Mouse (Mus musculus) embryonic facial prominence, embryonic 13.5 days (tissue): ENCODE measurements around the gene Vstm5. TPM values are rescaled to one million over a fixed set of nuclear protein-coding genes. Genes with fewer than 3 reads are reported as not detected.

Experiments
- ATAC-seq: fragments of 200-750 bp; cut with Nextera tagmentation; 2 replicates; pipeline ENCODE4 v1.8.0; 2017; ENCODE audit warnings: low read depth; ENCODE audit not compliant: insufficient number of reproducible peaks, insufficient read depth, low FRiP score, low TSS enrichment
- H3K27ac ChIP-seq: fragments of 300-500 bp; sonication (generic); 2 replicates; pipeline ENCODE4 v1.5.1; 2015; ENCODE audit warnings: moderate library complexity, mild to moderate bottlenecking, inconsistent platforms
- H3K27me3 ChIP-seq: fragments of 300-500 bp; sonication (generic); 2 replicates; pipeline ENCODE4 v1.6.1; 2015; ENCODE audit warnings: mild to moderate bottlenecking, inconsistent platforms
- H3K36me3 ChIP-seq: fragments of 300-500 bp; sonication (generic); 2 replicates; pipeline ENCODE4 v1.6.1; 2015; ENCODE audit warnings: mild to moderate bottlenecking, inconsistent platforms
- H3K4me1 ChIP-seq: fragments of 300-500 bp; sonication (generic); 2 replicates; pipeline ENCODE4 v1.6.1; 2015; ENCODE audit warnings: inconsistent platforms
- H3K4me2 ChIP-seq: fragments of 300-500 bp; sonication (generic); 2 replicates; pipeline ENCODE4 v1.6.1; 2015; ENCODE audit warnings: moderate library complexity, mild to moderate bottlenecking, inconsistent platforms
- H3K4me3 ChIP-seq: fragments of 300-500 bp; sonication (generic); 2 replicates; pipeline ENCODE4 v1.5.1; 2015; ENCODE audit warnings: mild to moderate bottlenecking, inconsistent platforms
- H3K9ac ChIP-seq: fragments of 300-500 bp; sonication (generic); 2 replicates; pipeline ENCODE4 v1.6.1; 2015; ENCODE audit warnings: mild to moderate bottlenecking, inconsistent platforms
- H3K9me3 ChIP-seq: fragments of 300-500 bp; sonication (generic); 2 replicates; pipeline ENCODE4 v1.6.1; 2016; ENCODE audit warnings: inconsistent platforms
- WGBS: fragments of 180-500 bp; shearing (Covaris S2); methylation state at CpG from one replicate; pipeline ENCODE4 v1.1.7; 2015; ENCODE audit warnings: mixed read lengths; 5-methylcytosine and 5-hydroxymethylcytosine counted together
- polyA plus RNA-seq: library from polyadenylated mRNA; unstranded; fragments of >200 nt; fragmentation: Nextera tagmentation; extraction: Ambion mirVana; gene quantifications from 2 replicates; pipeline ENCODE4 v1.2.1, GENCODE M21; 2015

The Vstm5 gene
- polyA plus RNA-seq, 1 experiment from 2014 or later: 4.2 TPM

- no peak overlapping the region for H3K27ac ChIP-seq
- peaks cover 15% of the 10 kb centered on the region for H3K4me1 ChIP-seq
- peak overlapping the region; percentile 70; the same call in 1 of the 2 replicates for H3K9ac ChIP-seq
- no peak for ATAC-seq
- no peaks in the 10 kb centered on the region for H3K9me3 ChIP-seq
- H3K4me3 ChIP-seq: peak overlapping the region; percentile 53
- no peaks in the 10 kb centered on the region for H3K36me3 ChIP-seq
- peaks cover 9% of the 10 kb centered on the region; the same call in 1 of the 2 replicates for H3K27me3 ChIP-seq
- 74% methylated on average over 16 of the region's 16 CpGs for WGBS
- H3K4me2 ChIP-seq: peak overlapping the region; percentile 82
Measured at GRCm38 (mm10) chr9:15238297-15238990, 401 bp upstream of the Vstm5 start.

GRCm38 (mm10) chr9:15240006-15240405 lies 1.2 kb downstream of the Vstm5 start:
- Histone ChIP-seq H3K27me3 (peaks cover 9% of the 10 kb centered on the region; the same call in 1 of the 2 replicates), H3K4me3 (no peak overlapping the region), H3K4me2 (no peak overlapping the region), H3K4me1 (peaks cover 15% of the 10 kb centered on the region), H3K27ac (no peak overlapping the region), H3K36me3 (no peaks in the 10 kb centered on the region), H3K9ac (no peak overlapping the region), H3K9me3 (no peaks in the 10 kb centered on the region)
- ATAC-seq: no peak
- WGBS: 88% methylated on average over 6 of the region's 6 CpGs

GRCm38 (mm10) chr9:15240863-15241595 lies 2.2 kb downstream of the Vstm5 start:
- H3K27ac ChIP-seq: no peak overlapping the region
- no peaks in the 10 kb centered on the region for H3K36me3 ChIP-seq
- peaks cover 15% of the 10 kb centered on the region for H3K4me1 ChIP-seq
- no peak overlapping the region for H3K4me3 ChIP-seq
- no peaks in the 10 kb centered on the region for H3K9me3 ChIP-seq
- no peak overlapping the region for H3K9ac ChIP-seq
- ATAC-seq: no peak
- H3K4me2 ChIP-seq: no peak overlapping the region
- 67% methylated on average over 6 of the region's 6 CpGs for WGBS
- H3K27me3 ChIP-seq: peaks cover 9% of the 10 kb centered on the region; the same call in 1 of the 2 replicates

- H3K27me3 ChIP-seq: peaks cover 9% of the 10 kb centered on the region; the same call in 1 of the 2 replicates
- H3K36me3 ChIP-seq: no peaks in the 10 kb centered on the region
- H3K4me2 ChIP-seq: no peak overlapping the region
- no peaks in the 10 kb centered on the region for H3K9me3 ChIP-seq
- H3K9ac ChIP-seq: no peak overlapping the region
- H3K27ac ChIP-seq: no peak overlapping the region
- H3K4me3 ChIP-seq: no peak overlapping the region
- ATAC-seq: no peak
- WGBS: 46% methylated on average over 9 of the region's 9 CpGs
- H3K4me1 ChIP-seq: peaks cover 15% of the 10 kb centered on the region
Measured at GRCm38 (mm10) chr9:15241596-15241939, 2.7 kb downstream of the Vstm5 start.

GRCm38 (mm10) chr9:15242130-15242529 lies 3.3 kb downstream of the Vstm5 start:
- no peak overlapping the region for H3K27ac ChIP-seq
- H3K4me2 ChIP-seq: no peak overlapping the region
- H3K36me3 ChIP-seq: no peaks in the 10 kb centered on the region
- 93% methylated on average over 1 of the region's 1 CpGs for WGBS
- no peaks in the 10 kb centered on the region for H3K9me3 ChIP-seq
- H3K4me1 ChIP-seq: peaks cover 15% of the 10 kb centered on the region
- peaks cover 9% of the 10 kb centered on the region; the same call in 1 of the 2 replicates for H3K27me3 ChIP-seq
- H3K9ac ChIP-seq: no peak overlapping the region
- ATAC-seq: no peak
- no peak overlapping the region for H3K4me3 ChIP-seq

- H3K36me3 ChIP-seq: no peaks in the 10 kb centered on the region
- no peaks in the 10 kb centered on the region for H3K9me3 ChIP-seq
- no peak overlapping the region for H3K27ac ChIP-seq
- no peak overlapping the region for H3K4me3 ChIP-seq
- 0 out of 2 replicates have a peak, but pooled peaks cover 4% of the 10 kb centered on the region for H3K27me3 ChIP-seq
- H3K4me2 ChIP-seq: no peak overlapping the region
- 67% methylated on average over 14 of the region's 14 CpGs for WGBS
- ATAC-seq: no peak
- no peak overlapping the region for H3K9ac ChIP-seq
- no peaks in the 10 kb centered on the region for H3K4me1 ChIP-seq
Measured at GRCm38 (mm10) chr9:15245319-15246075, 6.7 kb downstream of the Vstm5 start.

- H3K36me3 ChIP-seq: no peaks in the 10 kb centered on the region
- no peak overlapping the region for H3K27ac ChIP-seq
- no peak for ATAC-seq
- no peaks in the 10 kb centered on the region for H3K27me3 ChIP-seq
- H3K4me3 ChIP-seq: no peak overlapping the region
- H3K4me1 ChIP-seq: no peaks in the 10 kb centered on the region
- no peaks in the 10 kb centered on the region for H3K9me3 ChIP-seq
- no peak overlapping the region for H3K4me2 ChIP-seq
- no peak overlapping the region for H3K9ac ChIP-seq
- WGBS: 72% methylated on average over 7 of the region's 7 CpGs
Measured at GRCm38 (mm10) chr9:15250376-15250775, 11.5 kb downstream of the Vstm5 start.

GRCm38 (mm10) chr9:15252196-15252595 lies 13.4 kb downstream of the Vstm5 start:
- no peaks in the 10 kb centered on the region for H3K4me1 ChIP-seq
- H3K9ac ChIP-seq: no peak overlapping the region
- H3K36me3 ChIP-seq: no peaks in the 10 kb centered on the region
- no peak overlapping the region for H3K4me2 ChIP-seq
- no peaks in the 10 kb centered on the region for H3K27me3 ChIP-seq
- no peak overlapping the region for H3K4me3 ChIP-seq
- ATAC-seq: no peak
- 81% methylated on average over 7 of the region's 7 CpGs for WGBS
- no peaks in the 10 kb centered on the region for H3K9me3 ChIP-seq
- H3K27ac ChIP-seq: no peak overlapping the region

- ATAC-seq: no peak
- Histone ChIP-seq H3K4me1 (no peaks in the 10 kb centered on the region), H3K4me3 (no peak overlapping the region)
Measured at GRCm38 (mm10) chr9:15254501-15254900, 15.7 kb downstream of the Vstm5 start.

GRCm38 (mm10) chr9:15256214-15256613 lies 17.4 kb downstream of the Vstm5 start:
- Histone ChIP-seq H3K4me1 (no peaks in the 10 kb centered on the region), H3K27me3 (no peaks in the 10 kb centered on the region), H3K36me3 (peaks cover 12% of the 10 kb centered on the region), H3K4me3 (no peak overlapping the region), H3K27ac (no peak overlapping the region), H3K9ac (no peak overlapping the region), H3K4me2 (no peak overlapping the region), H3K9me3 (no peaks in the 10 kb centered on the region)
- WGBS: 73% methylated on average over 3 of the region's 3 CpGs
- ATAC-seq: no peak

More at GRCm38 (mm10) chr9:15254501-15254900, 15.7 kb downstream of the Vstm5 start:
- Histone ChIP-seq H3K9me3 (no peaks in the 10 kb centered on the region), H3K9ac (no peak overlapping the region), H3K36me3 (no peaks in the 10 kb centered on the region), H3K27me3 (no peaks in the 10 kb centered on the region), H3K27ac (no peak overlapping the region), H3K4me2 (no peak overlapping the region)
- 77% methylated on average over 7 of the region's 7 CpGs for WGBS

- peaks cover 67% of the 10 kb centered on the region for H3K36me3 ChIP-seq
- WGBS: 94% methylated on average over 8 of the region's 8 CpGs
- H3K27ac ChIP-seq: no peak overlapping the region
- H3K4me3 ChIP-seq: no peak overlapping the region
- H3K4me1 ChIP-seq: no peaks in the 10 kb centered on the region
- ATAC-seq: no peak
- H3K9ac ChIP-seq: no peak overlapping the region
- no peaks in the 10 kb centered on the region for H3K9me3 ChIP-seq
- H3K4me2 ChIP-seq: no peak overlapping the region
- H3K27me3 ChIP-seq: no peaks in the 10 kb centered on the region
Measured at GRCm38 (mm10) chr9:15261980-15262379, 23.1 kb downstream of the Vstm5 start.
